In the genomic region with DNA sequence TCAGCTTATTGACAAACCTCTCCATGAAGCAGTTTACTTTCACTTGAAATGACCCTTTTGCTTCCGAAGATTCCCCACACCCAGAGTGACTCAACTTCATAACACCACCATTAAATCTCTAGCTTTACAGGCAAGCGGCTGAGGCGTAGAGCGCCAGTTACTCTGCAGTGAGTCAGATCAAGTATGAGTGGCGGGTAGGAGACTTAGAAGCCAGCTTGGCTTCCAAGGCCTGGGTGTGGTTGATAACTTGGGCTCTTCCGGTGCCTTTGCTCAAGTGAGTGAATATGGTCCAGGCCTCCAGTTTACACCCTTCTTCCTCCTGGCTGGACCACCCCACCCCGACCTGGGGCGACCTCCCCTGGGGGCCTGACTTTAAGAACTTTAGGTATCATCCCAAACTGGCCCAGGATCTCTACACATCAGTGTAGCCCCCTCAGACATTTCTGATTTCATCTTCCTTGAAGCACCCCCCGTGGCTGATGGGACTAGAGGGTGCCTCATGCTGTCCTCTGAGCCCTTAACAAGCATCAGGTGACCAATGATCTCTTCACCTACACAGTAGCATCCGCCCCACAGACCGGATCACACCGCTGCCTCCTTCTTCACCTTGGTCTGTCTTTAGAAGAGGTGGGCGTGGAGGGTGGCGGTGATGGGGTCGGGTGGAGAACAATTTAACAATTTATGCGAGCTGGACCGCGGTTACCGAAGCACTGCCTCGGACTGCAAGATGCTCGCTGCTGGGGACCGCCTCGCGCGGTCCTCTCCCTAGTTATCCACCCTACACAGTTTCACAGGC, we compare ENCODE assay signal across 8 mouse cellular contexts. TPM values are rescaled to one million over a fixed set of nuclear protein-coding genes. Genes with fewer than 3 reads are reported as not detected.
DNase-seq lines count a peak whose midpoint lies in the region; ATAC-seq lines count a peak whose summit lies in the region.

No protein-coding gene starts in this region.

- ATAC-seq in heart, embryonic 13.5 days (ENCODE audit: extremely low read depth, insufficient number of reproducible peaks, low FRiP score, low TSS enrichment) = no peak
- ATAC-seq in embryonic facial prominence, embryonic 11.5 days (replicated peaks; ENCODE audit: insufficient number of reproducible peaks, low FRiP score, low TSS enrichment, low read depth) = no peak; the same call in 1 of the 2 replicates
- ATAC-seq in intestine, embryonic 16.5 days = peak; percentile 23
- ATAC-seq in monocyte, adult 5-6 weeks (replicated peaks; ENCODE audit: insufficient number of reproducible peaks, low FRiP score, low TSS enrichment, poor library complexity, severe bottlenecking) = no peak

- no peaks in the 10 kb centered on the region for H3K9me3 ChIP-seq in heart, embryonic 13.5 days
- H3K9me3 ChIP-seq in embryonic facial prominence, embryonic 11.5 days (replicated peaks; ENCODE audit: control insufficient read depth, low read length) = no peaks in the 10 kb centered on the region
- no peaks in the 10 kb centered on the region for H3K9me3 ChIP-seq in intestine, embryonic 16.5 days (ENCODE audit: control insufficient read depth, low read length)

- peak overlapping the region; percentile 80 for H3K9ac ChIP-seq in heart, embryonic 13.5 days
- peak overlapping the region; percentile 62 for H3K9ac ChIP-seq in embryonic facial prominence, embryonic 11.5 days (replicated peaks; ENCODE audit: low read length)
- H3K9ac ChIP-seq in intestine, embryonic 16.5 days (ENCODE audit: low read depth, low read length) = peak overlapping the region; percentile 80

- no peaks in the 10 kb centered on the region for H3K36me3 ChIP-seq in heart, embryonic 13.5 days
- H3K36me3 ChIP-seq in embryonic facial prominence, embryonic 11.5 days (replicated peaks; ENCODE audit: control insufficient read depth, insufficient read depth, low read depth, low read length) = no peaks in the 10 kb centered on the region
- no peaks in the 10 kb centered on the region for H3K36me3 ChIP-seq in intestine, embryonic 16.5 days (ENCODE audit: control insufficient read depth, insufficient read depth, low read length)

- peak overlapping the region; percentile 62 for H3K4me3 ChIP-seq in heart, embryonic 13.5 days
- peak overlapping the region; percentile 61 for H3K4me3 ChIP-seq in embryonic facial prominence, embryonic 11.5 days (ENCODE audit: low read depth, low read length)
- H3K4me3 ChIP-seq in intestine, embryonic 16.5 days (ENCODE audit: low read length) = peak overlapping the region; percentile 64

- H3K4me1 ChIP-seq in heart, embryonic 13.5 days = peaks cover 16% of the 10 kb centered on the region
- H3K4me1 ChIP-seq in embryonic facial prominence, embryonic 11.5 days (ENCODE audit: control insufficient read depth, insufficient read depth, low read length) = no peaks in the 10 kb centered on the region
- peaks cover 18% of the 10 kb centered on the region for H3K4me1 ChIP-seq in intestine, embryonic 16.5 days (ENCODE audit: control insufficient read depth, insufficient read depth, low read length)

- H3K4me2 ChIP-seq in heart, embryonic 13.5 days = peak overlapping the region; percentile 98
- H3K4me2 ChIP-seq in embryonic facial prominence, embryonic 11.5 days (ENCODE audit: low read depth, low read length) = peak overlapping the region; percentile 100
- H3K4me2 ChIP-seq in intestine, embryonic 16.5 days (ENCODE audit: low read depth, low read length) = peak overlapping the region; percentile 100

- H3K27ac ChIP-seq in heart, embryonic 13.5 days (replicated peaks) = no peak overlapping the region
- no peak overlapping the region for H3K27ac ChIP-seq in embryonic facial prominence, embryonic 11.5 days (replicated peaks; ENCODE audit: low read depth, low read length)
- no peak overlapping the region for H3K27ac ChIP-seq in intestine, embryonic 16.5 days (ENCODE audit: low read length)

- no peak for DNase-seq in heart, adult 18-20 months
- DNase-seq in 416B (ENCODE audit: low read depth) = peak; percentile 65
- DNase-seq in embryonic facial prominence, embryonic 11.5 days (ENCODE audit: low spot score) = no peak
- peak; percentile 21 for DNase-seq in naive thymus-derived CD4-positive, alpha-beta T cell, adult 2 months (ENCODE audit: low read depth)
- DNase-seq in cerebellum, adult 11-12 months = no peak

- WGBS in heart, embryonic 13.5 days = 24% methylated on average over 25 of the region's 25 CpGs
- 13% methylated on average over 25 of the region's 25 CpGs for WGBS in embryonic facial prominence, embryonic 11.5 days
- 20% methylated on average over 25 of the region's 25 CpGs for WGBS in intestine, embryonic 16.5 days

- peaks cover 15% of the 10 kb centered on the region for H3K27me3 ChIP-seq in heart, embryonic 13.5 days (replicated peaks)
- peaks cover 12% of the 10 kb centered on the region for H3K27me3 ChIP-seq in embryonic facial prominence, embryonic 11.5 days (ENCODE audit: control insufficient read depth, insufficient read depth, low read length)
- H3K27me3 ChIP-seq in intestine, embryonic 16.5 days (replicated peaks; ENCODE audit: control insufficient read depth, insufficient read depth, low read length) = no peaks in the 10 kb centered on the region

RNA-seq across cellular contexts. Expression of gene Rreb1, which starts 0.7 kb away (rescaled TPM):
- polyA plus RNA-seq in heart, embryonic 13.5 days (2015; fragmentation: Nextera tagmentation; extraction: Ambion mirVana) = 9.4 and 11.0 TPM in 2 replicates
- 10 to 100 TPM; 34.0 to 34.4 TPM for total RNA-seq in heart, adult 18-20 months (2021)
- 6.1 and 7.0 TPM in 2 replicates for polyA plus RNA-seq in embryonic facial prominence, embryonic 11.5 days (2014; fragmentation: Nextera tagmentation; extraction: Ambion mirVana)
- 13.7 and 14.8 TPM in 2 replicates for polyA plus RNA-seq in intestine, embryonic 16.5 days (2015; fragmentation: Nextera tagmentation; extraction: Ambion mirVana)
- 13.0 to 29.9 TPM (median 18.2 TPM) in 3 replicates for total RNA-seq in monocyte, adult 5-6 weeks (2017)

Comparison
In these comparisons a context has a peak if more than half of its experiments do, and no peak if none do; other contexts are left out.
1. DNase-seq: peak in 416B (single experiment) and naive thymus-derived CD4-positive, alpha-beta T cell, adult 2 months (single experiment); none in heart, adult 18-20 months (0 of 2), embryonic facial prominence, embryonic 11.5 days (single experiment) and cerebellum, adult 11-12 months (single experiment).
2. Peak in every context shown above with its lines, with median percentiles within 50 percentile points of each other: H3K4me2 ChIP-seq, H3K4me3 ChIP-seq and H3K9ac ChIP-seq.